Mouse (Mus musculus) retina, embryonic 14.5 days (tissue): ENCODE results near the gene Homer1.

ENCODE experiments used
- DNase-seq: peaks from one replicate; pipeline ENCODE4 v3.0.0-alpha.2; 2015; ENCODE audit warnings: low spot score

The Homer1 gene

DNA sequence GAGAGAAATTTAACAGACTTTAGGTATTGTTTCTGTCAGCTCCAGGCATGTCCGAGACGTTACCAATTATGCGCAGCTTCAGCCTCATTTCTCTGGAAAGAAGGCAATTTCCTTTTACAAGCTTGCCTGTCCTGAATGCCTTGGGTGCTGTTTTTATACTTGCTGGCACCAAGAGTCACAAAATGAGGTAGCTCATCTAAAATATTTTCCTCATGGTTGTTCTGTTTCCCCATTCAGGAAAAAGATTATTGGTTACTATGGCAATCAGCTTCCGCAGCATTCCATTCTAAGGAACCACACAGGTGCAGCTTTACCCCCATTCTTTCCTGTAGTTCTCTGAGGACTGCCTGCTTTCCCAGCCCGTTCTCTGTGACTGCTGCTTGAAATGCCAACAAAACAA, at the start of gene Homer1:
Gene Homer1, plus strand, starts transcription at position 320 of the 400 bp plus-strand sequence.
- DNase-seq: no peak

DNA sequence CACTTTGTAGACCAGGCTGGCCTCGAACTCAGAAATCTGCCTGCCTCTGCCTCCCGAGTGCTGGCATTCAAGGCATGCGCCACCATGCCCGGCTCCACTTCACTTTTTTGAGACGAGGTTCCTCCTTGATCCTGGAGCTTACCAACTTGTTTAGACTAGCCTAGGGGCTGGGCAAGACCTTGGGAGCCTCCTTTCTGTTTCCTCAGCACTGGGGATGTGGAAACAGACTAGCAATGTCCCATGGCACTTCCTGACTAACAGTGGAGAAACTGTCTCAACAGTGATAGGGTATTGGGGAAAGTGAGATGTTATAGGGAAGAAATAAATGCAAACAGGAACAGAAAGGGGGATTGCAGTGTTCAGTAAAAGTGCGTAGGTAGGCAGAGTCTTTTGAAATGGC, 47.7 kb upstream of the Homer1 start:
- no peak for DNase-seq

DNA sequence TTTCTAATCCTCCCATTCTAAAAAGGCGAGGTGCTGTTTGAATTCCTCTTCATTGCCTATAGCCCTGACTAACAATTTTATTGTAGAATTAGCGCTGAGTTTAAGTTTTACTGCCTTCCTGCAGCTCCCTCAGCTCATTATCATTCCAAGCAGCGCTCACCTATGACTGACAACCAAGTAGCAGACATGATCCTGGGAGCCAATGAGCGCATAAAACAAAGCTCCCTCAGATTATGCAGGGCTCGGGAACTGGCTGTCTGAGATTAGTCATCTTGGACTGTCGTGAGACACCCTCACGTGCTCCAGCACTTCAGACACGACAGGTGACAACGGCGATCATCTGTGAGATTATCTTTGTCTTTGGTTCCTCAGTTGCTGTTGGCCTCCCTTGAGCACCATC, 47.3 kb upstream of the Homer1 start:
- DNase-seq: no peak

DNA sequence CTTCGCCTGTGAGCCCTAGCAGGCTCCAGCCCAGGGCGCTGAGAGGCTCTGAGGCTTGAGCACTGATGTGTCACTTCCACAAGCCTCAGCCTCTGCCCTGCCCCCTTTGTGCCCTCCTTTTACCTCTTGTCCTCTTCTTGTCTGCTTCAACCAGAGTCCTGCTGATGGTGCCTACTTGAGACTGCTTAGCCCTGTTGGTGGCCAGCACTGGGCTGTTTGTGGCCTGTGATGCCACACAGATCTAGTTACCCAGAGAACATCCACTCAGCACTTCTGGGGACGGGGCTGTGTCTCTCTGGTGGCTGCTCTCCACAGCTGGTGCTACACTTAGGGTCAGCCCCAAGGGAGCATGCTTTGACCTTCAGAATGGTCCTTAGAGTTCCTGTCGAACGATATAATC, 46.5 kb upstream of the Homer1 start:
- DNase-seq: peak; percentile 23

GRCm38 (mm10) chr13:93267151-93267550, 32.3 kb upstream of the Homer1 start:
- no peak for DNase-seq

DNA sequence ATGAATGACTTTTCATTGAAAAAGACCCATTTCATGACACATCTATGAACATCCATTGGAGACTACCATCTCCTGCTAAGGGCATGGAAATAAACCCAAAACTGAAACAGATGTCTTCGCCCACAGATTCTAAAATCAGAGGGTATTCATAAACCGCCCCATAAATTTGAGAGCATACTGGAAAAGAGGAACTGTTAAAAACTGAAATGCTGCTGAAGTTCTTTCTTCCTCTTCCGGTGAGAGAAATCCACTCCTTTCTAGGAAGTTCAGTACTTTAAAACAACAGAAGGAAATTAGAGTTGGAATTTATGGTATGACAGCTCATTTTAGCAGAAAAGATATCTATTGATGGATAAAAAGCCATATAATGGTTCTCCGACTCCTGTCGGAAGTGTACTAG, 1.1 kb downstream of the Homer1 start:
- no peak for DNase-seq

DNA sequence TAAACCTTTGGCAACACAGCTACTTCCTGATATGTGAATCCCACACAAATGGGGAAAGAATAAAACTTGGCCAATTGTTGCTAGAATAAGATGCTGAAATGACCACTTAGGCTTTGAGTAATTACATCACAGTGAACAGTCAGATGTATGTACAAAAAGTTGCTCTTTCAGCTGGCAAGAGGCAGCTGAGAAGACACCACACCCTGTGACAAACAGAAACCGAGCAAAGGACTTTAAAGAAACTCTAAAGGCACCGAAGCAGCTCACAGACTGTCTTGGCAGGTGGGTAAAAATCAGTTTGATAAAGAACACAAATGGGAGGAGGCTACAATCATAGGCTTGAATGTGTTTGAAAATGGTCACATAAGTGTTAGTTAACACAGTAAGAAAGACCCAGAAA, 1.6 kb downstream of the Homer1 start:
- no peak for DNase-seq

DNA sequence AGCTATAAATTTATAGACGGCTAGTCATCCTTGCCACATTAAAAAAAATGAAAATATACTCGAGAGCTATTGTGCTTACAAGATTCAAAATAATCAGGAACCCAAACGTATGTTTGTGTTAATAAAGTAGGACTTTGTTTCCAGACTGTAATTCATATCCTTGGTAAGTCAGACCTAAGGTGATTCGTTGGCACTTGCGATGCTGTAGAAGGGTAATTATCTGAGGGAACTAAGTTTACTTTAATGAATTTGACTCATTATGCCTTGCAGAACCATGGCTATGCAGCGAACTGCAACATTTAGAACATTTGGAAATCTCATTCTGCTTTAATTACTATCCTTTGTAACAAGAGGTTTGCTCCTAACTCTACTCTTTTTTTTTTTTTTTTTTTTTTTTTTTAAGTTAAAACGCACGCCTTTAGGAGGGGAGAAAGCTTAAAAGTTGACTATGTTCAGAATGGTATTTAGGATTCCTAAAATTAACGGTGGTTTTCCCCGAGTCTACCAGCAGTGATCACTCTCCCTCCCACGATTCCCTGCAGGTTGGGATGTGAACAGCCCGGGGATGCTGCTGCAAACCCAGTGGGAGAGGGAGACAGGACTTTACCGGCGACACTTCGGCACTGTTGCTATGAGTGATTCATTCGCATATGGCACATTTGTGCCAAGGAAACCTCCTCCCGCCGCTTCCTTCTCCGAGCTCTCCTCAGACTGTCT, 3.6 kb downstream of the Homer1 start:
- DNase-seq: peak; percentile 11

DNA sequence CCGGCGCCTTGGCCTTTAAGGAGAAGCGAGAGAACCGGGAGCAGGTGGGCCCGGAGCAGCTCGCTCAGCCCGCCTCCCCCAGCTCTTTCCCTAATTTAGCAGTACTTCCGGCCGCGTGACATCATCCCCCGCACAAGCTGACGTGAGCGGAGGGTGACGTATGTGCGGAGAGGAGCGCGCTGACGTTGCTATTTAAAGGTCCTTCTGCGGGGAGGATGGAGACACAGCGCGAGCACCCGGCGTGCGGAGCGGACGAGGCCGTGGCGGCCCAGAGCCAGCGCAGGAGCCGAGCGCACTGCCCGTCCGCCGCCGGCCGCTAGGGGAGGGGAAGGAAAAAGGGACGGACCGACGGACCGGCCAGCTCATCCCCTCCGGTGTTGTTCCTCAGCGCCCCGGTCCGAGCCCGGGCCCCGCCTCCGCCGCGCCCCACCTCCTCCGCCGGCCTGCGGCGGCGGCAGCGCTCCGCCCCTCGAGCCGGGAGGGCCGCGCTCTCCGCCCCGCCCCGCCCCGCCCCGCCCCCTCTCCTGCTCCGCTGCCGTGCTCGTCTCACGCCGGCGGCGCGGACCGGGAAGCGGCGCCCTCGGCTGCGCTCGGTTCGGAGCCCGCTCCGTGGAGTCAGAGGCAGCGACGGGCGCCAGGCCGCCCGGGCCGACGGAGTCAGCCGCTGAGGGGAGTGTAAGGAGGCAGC, 4.3 kb downstream of the Homer1 start:
- peak; percentile 94 for DNase-seq

DNA sequence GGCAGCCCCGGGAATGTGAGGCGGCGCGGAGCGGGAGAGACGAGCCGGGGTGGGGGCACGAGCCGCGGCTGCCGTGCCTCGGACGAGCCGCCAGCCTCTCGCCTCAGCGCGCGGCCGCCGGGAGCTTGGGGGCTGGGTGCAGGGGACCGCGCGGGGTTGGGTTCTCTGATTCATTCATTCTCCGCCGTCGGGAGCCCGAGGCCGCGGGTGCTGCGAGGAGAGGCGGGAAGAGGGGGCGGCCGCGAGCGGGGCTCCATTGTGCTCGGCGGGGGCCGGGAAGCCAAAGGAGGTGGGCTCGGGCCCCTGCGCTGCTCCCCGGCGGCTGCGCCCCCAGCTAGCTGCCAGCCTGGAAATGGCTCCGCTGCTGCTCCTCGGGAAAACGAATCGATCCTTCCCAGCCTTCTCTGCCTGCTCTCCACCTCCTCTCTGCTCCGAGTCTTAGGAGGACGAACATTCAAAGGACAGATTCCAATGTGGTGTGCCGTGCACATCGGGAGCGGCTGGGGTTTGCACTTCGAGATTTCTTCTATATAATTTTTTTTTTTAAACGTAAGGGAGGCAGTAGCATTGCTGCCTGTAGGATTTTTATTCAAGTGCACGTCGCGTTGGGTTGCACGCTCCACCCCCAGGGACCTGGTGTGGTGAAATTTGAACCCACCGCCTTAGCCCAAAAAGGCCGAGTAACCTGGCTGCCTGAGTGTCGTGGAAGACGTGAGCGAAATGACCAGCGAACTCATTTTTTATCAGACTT, 5.0 kb downstream of the Homer1 start:
- DNase-seq: peak; percentile 71

DNA sequence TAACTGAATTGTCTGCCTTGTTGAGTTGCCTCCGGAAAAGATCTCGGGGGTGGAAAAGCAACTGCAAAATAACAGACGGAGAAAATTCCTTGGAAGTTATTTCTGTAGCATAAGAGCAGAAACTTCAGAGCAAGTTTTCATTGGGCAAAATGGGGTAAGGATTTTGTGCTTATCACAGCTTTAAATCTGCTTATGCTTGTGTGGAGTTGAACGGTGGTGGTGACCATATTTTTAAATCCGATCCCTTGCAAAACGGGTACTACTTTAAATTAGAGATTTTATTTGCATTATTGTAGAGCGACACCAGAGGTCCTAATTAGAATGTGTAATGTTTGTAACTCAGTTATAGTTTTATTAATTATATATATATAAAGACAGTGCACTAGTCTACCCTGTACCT, 5.7 kb downstream of the Homer1 start:
- peak; percentile 20 for DNase-seq

DNA sequence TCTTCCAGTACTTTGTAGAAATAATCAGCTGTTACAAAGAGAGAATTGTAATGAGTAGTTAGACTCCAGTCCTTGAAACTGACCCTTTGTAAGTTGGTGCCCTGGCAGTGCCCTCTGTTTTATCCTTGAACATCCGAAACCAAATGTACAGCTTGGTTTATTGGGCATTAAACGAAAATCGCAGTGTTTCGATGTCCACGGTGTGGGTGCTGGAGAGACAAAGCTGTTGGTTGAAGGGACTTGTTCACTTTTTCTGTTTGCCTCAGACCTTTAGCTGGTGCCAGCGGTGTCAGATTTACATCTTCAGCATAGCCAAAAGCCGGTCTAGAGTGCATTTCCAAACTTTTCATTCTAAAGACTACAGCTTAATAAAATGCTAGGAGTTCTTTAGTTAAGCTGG, 6.2 kb downstream of the Homer1 start:
- peak; percentile 36 for DNase-seq

DNA sequence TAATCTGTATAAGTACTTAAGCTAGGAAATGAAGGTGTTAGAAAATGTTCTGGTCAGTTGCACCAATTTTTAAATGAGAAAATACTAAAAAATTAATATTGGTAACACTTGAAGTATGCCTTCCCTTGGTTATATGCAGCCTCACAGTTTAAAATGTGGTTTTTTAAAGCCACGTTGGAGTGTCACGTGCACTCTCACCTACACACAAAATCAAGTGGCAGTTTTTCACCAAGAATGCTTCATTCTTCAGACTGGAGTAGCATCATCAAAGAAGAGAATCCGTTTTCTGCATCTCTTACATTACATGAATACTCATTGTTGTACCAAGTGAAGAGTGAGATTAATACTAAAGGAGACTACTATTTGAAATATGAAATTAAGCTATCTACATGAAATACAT, 7.1 kb downstream of the Homer1 start:
- DNase-seq: no peak

GRCm38 (mm10) chr13:93307700-93308099, 8.3 kb downstream of the Homer1 start:
- peak; percentile 23 for DNase-seq

GRCm38 (mm10) chr13:93309295-93309694, 9.9 kb downstream of the Homer1 start:
- no peak for DNase-seq

GRCm38 (mm10) chr13:93312518-93312917, 13.1 kb downstream of the Homer1 start:
- DNase-seq: no peak

GRCm38 (mm10) chr13:93314322-93314721, 14.9 kb downstream of the Homer1 start:
- DNase-seq: no peak

GRCm38 (mm10) chr13:93320089-93320488, 20.7 kb downstream of the Homer1 start:
- no peak for DNase-seq

DNA sequence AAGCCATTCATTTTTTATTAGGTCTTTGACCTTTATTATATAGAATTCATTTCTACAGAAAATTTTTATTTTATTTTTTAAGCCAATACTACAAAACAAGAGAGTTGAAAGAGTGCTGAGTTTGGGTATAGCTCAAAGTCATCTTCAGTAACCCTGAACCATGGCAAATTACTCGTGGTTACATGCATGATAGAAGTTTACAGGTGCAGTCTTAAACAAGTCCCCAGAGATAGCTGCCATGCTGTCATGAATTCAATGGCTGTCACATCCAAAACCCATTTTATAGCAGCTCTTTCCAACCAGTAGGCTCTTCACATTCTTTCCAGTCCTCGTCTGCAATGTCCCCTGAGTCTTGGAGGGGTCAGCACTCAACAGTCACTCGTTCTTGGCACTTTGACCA, 26.9 kb downstream of the Homer1 start:
- no peak for DNase-seq

GRCm38 (mm10) chr13:93331721-93332120, 32.3 kb downstream of the Homer1 start:
- no peak for DNase-seq

GRCm38 (mm10) chr13:93332491-93332890, 33.1 kb downstream of the Homer1 start:
- DNase-seq: no peak

GRCm38 (mm10) chr13:93335337-93335736, 35.9 kb downstream of the Homer1 start:
- no peak for DNase-seq

DNA sequence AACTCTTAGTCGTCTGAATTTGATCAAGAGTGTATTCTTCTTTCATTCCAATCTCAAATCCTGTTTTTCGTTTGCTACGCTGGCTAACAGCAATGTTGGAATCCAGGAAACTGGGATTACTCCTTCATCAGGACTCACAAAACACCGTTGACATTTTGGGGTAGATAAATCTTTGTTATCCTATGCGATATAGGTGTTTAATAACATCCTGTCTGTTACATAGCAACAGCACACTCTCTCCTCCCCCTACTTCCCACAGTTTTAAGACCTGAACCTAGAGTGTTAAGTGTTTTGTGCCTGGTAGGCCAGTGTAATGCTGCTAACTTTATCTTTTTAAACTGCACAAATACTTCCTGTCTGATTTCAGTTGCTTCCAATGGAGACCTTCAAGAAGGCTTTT, 39.0 kb downstream of the Homer1 start:
- no peak for DNase-seq
